Mouse (Mus musculus) embryonic facial prominence, embryonic 12.5 days (tissue): Measurements from ENCODE around the gene Gpr176. TPM values are rescaled to one million over a fixed set of nuclear protein-coding genes. Genes with fewer than 3 reads are reported as not detected.

Experiments used
- ATAC-seq: fragments of 200-750 bp; cut with Nextera tagmentation; 2 replicates; pipeline ENCODE4 v1.8.0; 2017; ENCODE audit not compliant: insufficient number of reproducible peaks, insufficient read depth, low FRiP score, low TSS enrichment
- H3K27ac ChIP-seq: fragments of 300-500 bp; sonication (generic); 2 replicates; pipeline ENCODE4 v1.5.1; 2016; ENCODE audit warnings: mild to moderate bottlenecking
- H3K27me3 ChIP-seq: fragments of 300-500 bp; sonication (generic); 2 replicates; pipeline ENCODE4 v1.6.1; 2016; ENCODE audit warnings: mild to moderate bottlenecking, moderate library complexity
- H3K36me3 ChIP-seq: fragments of 300-500 bp; sonication (generic); 2 replicates; pipeline ENCODE4 v1.6.1; 2016; ENCODE audit warnings: mild to moderate bottlenecking
- H3K4me1 ChIP-seq: fragments of 300-500 bp; sonication (generic); 2 replicates; pipeline ENCODE4 v1.6.1; 2016
- H3K4me2 ChIP-seq: fragments of 300-500 bp; sonication (generic); replicated peaks from 2 replicates; pipeline ENCODE4 v1.6.1; 2016; ENCODE audit warnings: mild to moderate bottlenecking, moderate library complexity
- H3K4me3 ChIP-seq: fragments of 300-500 bp; sonication (generic); 2 replicates; pipeline ENCODE4 v1.5.1; 2016; ENCODE audit warnings: mild to moderate bottlenecking
- H3K9ac ChIP-seq: fragments of 300-500 bp; sonication (generic); 2 replicates; pipeline ENCODE4 v1.6.1; 2016; ENCODE audit warnings: mild to moderate bottlenecking, moderate library complexity
- H3K9me3 ChIP-seq: fragments of 300-500 bp; sonication (generic); 2 replicates; pipeline ENCODE4 v1.6.1; 2016; ENCODE audit warnings: mild to moderate bottlenecking, moderate library complexity
- WGBS: fragments of 180-500 bp; shearing (Covaris S2); methylation state at CpG from one replicate; pipeline ENCODE4 v1.1.7; 2016; 5-methylcytosine and 5-hydroxymethylcytosine counted together
- polyA plus RNA-seq: library from polyadenylated mRNA; unstranded; fragments of >200 nt; fragmentation: Nextera tagmentation; extraction: Ambion mirVana; gene quantifications from 2 replicates; pipeline ENCODE4 v1.2.1, GENCODE M21; 2016

The Gpr176 gene
- polyA plus RNA-seq, 1 experiment from 2014 or later = 0.41 TPM

- no peak overlapping the region for H3K4me2 ChIP-seq
- H3K9ac ChIP-seq = no peak overlapping the region
- no peaks in the 10 kb centered on the region for H3K36me3 ChIP-seq
- no peak overlapping the region for H3K4me3 ChIP-seq
- H3K27ac ChIP-seq = no peak overlapping the region
- H3K4me1 ChIP-seq = no peaks in the 10 kb centered on the region
- no peaks in the 10 kb centered on the region for H3K27me3 ChIP-seq
- no peaks in the 10 kb centered on the region for H3K9me3 ChIP-seq
- no peak for ATAC-seq
- 84% methylated on average over 5 of the region's 5 CpGs for WGBS
These were observed 113.5 kb downstream of the Gpr176 start for GRCm38 (mm10) chr2:118259746-118260145.

- 0 out of 2 replicates have a peak, but pooled peaks have one; percentile 7 for ATAC-seq
- WGBS = 72% methylated on average over 8 of the region's 8 CpGs
- no peaks in the 10 kb centered on the region for H3K4me1 ChIP-seq
- no peaks in the 10 kb centered on the region for H3K9me3 ChIP-seq
- H3K9ac ChIP-seq = no peak overlapping the region
- H3K36me3 ChIP-seq = no peaks in the 10 kb centered on the region
- no peaks in the 10 kb centered on the region for H3K27me3 ChIP-seq
- H3K4me2 ChIP-seq = peak overlapping the region; percentile 71
- no peak overlapping the region for H3K27ac ChIP-seq
- H3K4me3 ChIP-seq = peak overlapping the region; percentile 48; the same call in 1 of the 2 replicates
These were observed 116.1 kb downstream of the Gpr176 start for GRCm38 (mm10) chr2:118257094-118257493.

- H3K4me2 ChIP-seq = peak within 1 kb of the TSS; percentile 71
- peak within 1 kb of the TSS; percentile 38 for H3K9ac ChIP-seq
- H3K4me1 ChIP-seq = no peaks in the 10 kb centered on the region
- no peak within 1 kb of the TSS for H3K27ac ChIP-seq
- peak; percentile 79 for ATAC-seq
- H3K9me3 ChIP-seq = no peaks in the 10 kb centered on the region
- H3K36me3 ChIP-seq = no peaks in the 10 kb centered on the region
- peak within 1 kb of the TSS; percentile 48 for H3K4me3 ChIP-seq
- 1% methylated on average over 25 of the region's 25 CpGs for WGBS
- no peaks in the 10 kb centered on the region for H3K27me3 ChIP-seq
These were observed 116.6 kb downstream of the Gpr176 start, which contains the start of gene Fsip1 for GRCm38 (mm10) chr2:118256621-118257053. Gene Fsip1, minus strand, starts transcription at chr2:118256966.

GRCm38 (mm10) chr2:118254516-118254915 is 118.7 kb downstream of the Gpr176 start:
- Histone ChIP-seq H3K4me3 (no peak overlapping the region), H3K27me3 (no peaks in the 10 kb centered on the region), H3K4me1 (no peaks in the 10 kb centered on the region), H3K36me3 (no peaks in the 10 kb centered on the region), H3K9me3 (no peaks in the 10 kb centered on the region), H3K27ac (no peak overlapping the region), H3K4me2 (no peak overlapping the region), H3K9ac (no peak overlapping the region)
- WGBS = 71% methylated on average over 8 of the region's 8 CpGs
- ATAC-seq = no peak

DNA sequence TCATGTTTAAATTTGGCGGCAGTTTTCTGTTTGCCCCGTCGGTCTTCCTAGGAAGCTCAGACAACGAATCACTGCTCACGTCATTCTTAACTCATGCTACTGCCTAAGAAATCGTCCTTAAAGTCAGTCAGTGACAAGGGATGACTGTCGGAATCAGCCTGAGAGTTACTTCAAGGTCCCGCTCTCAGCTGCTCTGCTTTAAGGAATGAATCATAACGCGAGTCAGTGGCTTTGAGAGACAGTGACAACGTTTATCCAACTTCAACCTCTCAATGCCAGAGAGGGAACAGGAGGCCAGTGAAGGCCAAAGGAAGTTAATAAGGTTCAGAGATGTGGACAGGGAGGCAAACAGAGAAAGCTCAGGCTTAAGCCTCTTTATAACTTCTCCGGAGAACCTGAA is 124.3 kb downstream of the Gpr176 start:
- Histone ChIP-seq H3K9me3 (no peaks in the 10 kb centered on the region), H3K27me3 (no peaks in the 10 kb centered on the region), H3K27ac (no peak overlapping the region), H3K9ac (no peak overlapping the region), H3K4me1 (peaks cover 2% of the 10 kb centered on the region; the same call in 1 of the 2 replicates), H3K4me3 (no peak overlapping the region), H3K36me3 (no peaks in the 10 kb centered on the region), H3K4me2 (no peak overlapping the region)
- no peak for ATAC-seq
- WGBS = 72% methylated on average over 12 of the region's 12 CpGs

DNA sequence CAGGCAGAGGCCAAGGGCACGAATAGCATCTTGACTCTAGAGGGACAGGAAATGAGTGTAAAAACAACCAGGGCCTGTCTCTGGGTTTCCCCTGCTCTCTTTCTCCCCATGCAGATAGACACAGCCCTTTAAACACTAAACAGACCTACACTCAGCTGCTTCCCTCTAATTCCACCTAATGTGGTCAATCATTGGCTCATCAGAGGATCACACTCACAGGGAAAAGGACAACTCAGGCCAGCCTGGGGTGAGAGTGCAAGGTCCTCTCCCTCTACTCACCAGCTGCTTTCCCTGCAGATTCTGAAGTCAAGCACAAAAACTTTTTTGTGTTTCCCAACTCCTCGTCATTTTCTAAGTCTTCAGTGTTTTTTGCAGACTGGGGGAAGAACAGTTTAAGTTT is 125.2 kb downstream of the Gpr176 start:
- WGBS = 43% methylated on average over 2 of the region's 2 CpGs
- H3K27me3 ChIP-seq = no peaks in the 10 kb centered on the region
- H3K4me1 ChIP-seq = peaks cover 2% of the 10 kb centered on the region; the same call in 1 of the 2 replicates
- no peaks in the 10 kb centered on the region for H3K9me3 ChIP-seq
- ATAC-seq = no peak
- H3K36me3 ChIP-seq = no peaks in the 10 kb centered on the region
- no peak overlapping the region for H3K4me2 ChIP-seq
- H3K27ac ChIP-seq = no peak overlapping the region
- no peak overlapping the region for H3K4me3 ChIP-seq
- H3K9ac ChIP-seq = no peak overlapping the region

- H3K36me3 ChIP-seq = no peaks in the 10 kb centered on the region
- no peak for ATAC-seq
- no peak overlapping the region for H3K27ac ChIP-seq
- no peak overlapping the region for H3K4me3 ChIP-seq
- H3K4me2 ChIP-seq = no peak overlapping the region
- no peaks in the 10 kb centered on the region for H3K9me3 ChIP-seq
- WGBS = 11% methylated on average over 10 of the region's 10 CpGs
- H3K4me1 ChIP-seq = peaks cover 2% of the 10 kb centered on the region; the same call in 1 of the 2 replicates
- no peak overlapping the region for H3K9ac ChIP-seq
- H3K27me3 ChIP-seq = no peaks in the 10 kb centered on the region
These were observed 127.3 kb downstream of the Gpr176 start for GRCm38 (mm10) chr2:118245914-118246313.

- no peaks in the 10 kb centered on the region for H3K9me3 ChIP-seq
- no peak overlapping the region for H3K4me3 ChIP-seq
- 40% methylated on average over 7 of the region's 7 CpGs for WGBS
- H3K27ac ChIP-seq = no peak overlapping the region
- no peak overlapping the region for H3K4me2 ChIP-seq
- no peak for ATAC-seq
- no peak overlapping the region for H3K9ac ChIP-seq
- H3K27me3 ChIP-seq = no peaks in the 10 kb centered on the region
- no peaks in the 10 kb centered on the region for H3K36me3 ChIP-seq
- peaks cover 8% of the 10 kb centered on the region; the same call in 1 of the 2 replicates for H3K4me1 ChIP-seq
These were observed 137.0 kb downstream of the Gpr176 start for GRCm38 (mm10) chr2:118236196-118236595.

DNA sequence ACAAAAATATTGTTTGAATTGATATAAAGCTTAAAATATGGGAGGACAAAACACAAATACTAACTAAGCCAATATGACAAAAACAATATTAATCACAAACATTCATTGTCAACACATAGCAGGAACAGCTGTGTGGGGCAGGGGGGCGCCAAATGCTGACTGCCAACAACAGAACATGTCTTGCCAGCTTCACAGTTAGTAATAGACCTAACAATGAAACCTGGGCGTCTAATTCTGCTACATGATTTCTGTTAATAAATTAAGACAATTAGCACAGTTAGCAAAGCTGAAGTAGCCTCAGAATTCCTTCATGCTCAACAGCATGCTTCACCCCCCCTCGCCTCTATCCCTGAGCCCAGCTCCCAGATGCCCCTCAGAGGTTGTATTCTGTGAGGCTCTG is 137.6 kb downstream of the Gpr176 start:
- Histone ChIP-seq H3K4me1 (peaks cover 8% of the 10 kb centered on the region; the same call in 1 of the 2 replicates), H3K27ac (no peak overlapping the region), H3K4me2 (no peak overlapping the region), H3K4me3 (no peak overlapping the region), H3K9me3 (no peaks in the 10 kb centered on the region), H3K9ac (no peak overlapping the region), H3K36me3 (no peaks in the 10 kb centered on the region), H3K27me3 (no peaks in the 10 kb centered on the region)
- WGBS = 66% methylated on average over 3 of the region's 3 CpGs
- ATAC-seq = no peak

- Histone ChIP-seq H3K4me3 (no peak overlapping the region), H3K36me3 (no peaks in the 10 kb centered on the region), H3K4me2 (no peak overlapping the region), H3K9me3 (no peaks in the 10 kb centered on the region), H3K27ac (no peak overlapping the region), H3K27me3 (no peaks in the 10 kb centered on the region), H3K4me1 (peaks cover under 1% of the 10 kb centered on the region; the same call in 1 of the 2 replicates), H3K9ac (no peak overlapping the region)
- no peak for ATAC-seq
- WGBS = 66% methylated on average over 3 of the region's 3 CpGs
These were observed 142.7 kb downstream of the Gpr176 start for GRCm38 (mm10) chr2:118230544-118230943.

DNA sequence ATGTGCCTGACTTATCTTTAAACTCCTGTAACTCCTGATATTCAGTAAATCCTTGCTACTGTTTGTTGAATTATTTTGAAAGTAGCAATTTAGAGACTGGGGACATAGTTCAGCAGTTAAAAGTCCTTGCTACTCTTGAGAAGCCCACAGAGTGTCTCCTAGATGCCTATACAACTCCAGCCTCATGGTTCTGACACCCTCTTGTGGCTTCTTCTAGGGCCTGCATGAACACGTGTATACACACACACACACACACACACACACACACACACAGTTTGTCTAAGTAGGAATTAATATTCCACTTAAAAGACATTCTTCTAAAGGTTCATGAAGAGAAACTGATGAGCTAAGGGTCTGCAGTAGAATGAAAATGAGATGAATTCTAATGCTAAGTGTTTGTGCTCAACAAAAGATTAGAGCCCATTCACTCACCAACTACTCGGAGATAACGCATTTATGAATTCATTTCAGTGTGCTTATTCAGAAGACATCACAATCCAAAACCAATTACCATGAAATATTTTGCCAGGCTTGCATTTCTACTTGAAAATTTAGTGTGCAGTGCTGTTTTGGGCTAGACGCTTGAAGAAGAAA is 144.6 kb downstream of the Gpr176 start:
- Histone ChIP-seq H3K27ac (no peak overlapping the region), H3K9me3 (no peaks in the 10 kb centered on the region), H3K4me1 (0 out of 2 replicates have a peak, but pooled peaks cover 4% of the 10 kb centered on the region), H3K9ac (no peak overlapping the region), H3K4me3 (no peak overlapping the region), H3K36me3 (no peaks in the 10 kb centered on the region), H3K4me2 (no peak overlapping the region), H3K27me3 (no peaks in the 10 kb centered on the region)
- ATAC-seq = no peak
- 95% methylated on average over 4 of the region's 4 CpGs for WGBS
